Mouse (Mus musculus) heart, embryonic 10.5 days (tissue): Measurements from ENCODE around the gene Tnpo3. TPM values are rescaled to one million over a fixed set of nuclear protein-coding genes. Genes with fewer than 3 reads are reported as not detected.

Experiments used
- polyA plus RNA-seq: library from polyadenylated mRNA; unstranded; fragments of >200 nt; fragmentation: Nextera tagmentation; extraction: Ambion mirVana; gene quantifications from 2 replicates; pipeline ENCODE4 v1.2.1, GENCODE M21; 2016

The Tnpo3 gene
- polyA plus RNA-seq, 1 experiment from 2014 or later = 90.2 TPM

Other genes starting within 250 kb of the Tnpo3 start
- gene Opn1sw, start 221.4 kb downstream of the Tnpo3 start, polyA plus RNA-seq = 0.11 and 0.37 TPM in 2 replicates
- 23.4 and 30.3 TPM in 2 replicates for gene Ccdc136, start 213.6 kb downstream of the Tnpo3 start, polyA plus RNA-seq
- 40.2 and 83.3 TPM in 2 replicates for gene Flnc, start 176.6 kb downstream of the Tnpo3 start, polyA plus RNA-seq
- gene Atp6v1f, start 142.2 kb downstream of the Tnpo3 start, polyA plus RNA-seq = 214 and 228 TPM in 2 replicates
- not detected in 2 replicates for gene Atp6v1fnb, start 138.4 kb downstream of the Tnpo3 start, polyA plus RNA-seq
- gene Kcp, start 101.9 kb downstream of the Tnpo3 start, polyA plus RNA-seq = 13.8 and 23.3 TPM in 2 replicates
- gene Irf5, start 83.3 kb downstream of the Tnpo3 start, polyA plus RNA-seq = 22.1 and 24.9 TPM in 2 replicates
- 16.0 and 17.2 TPM in 2 replicates for gene Tspan33, start 84.3 kb upstream of the Tnpo3 start, polyA plus RNA-seq
- gene Smo, start 125.6 kb upstream of the Tnpo3 start, polyA plus RNA-seq = 21.7 and 36.9 TPM in 2 replicates
- 9.7 and 13.5 TPM in 2 replicates for gene Ahcyl2, start 158.1 kb upstream of the Tnpo3 start, polyA plus RNA-seq